Mouse (Mus musculus) CH12.LX (cell line): ENCODE measurements around the gene Cdc42. TPM values are rescaled to one million over a fixed set of nuclear protein-coding genes. Genes with fewer than 3 reads are reported as not detected.

ENCODE experiments used
- DNase-seq: peaks from one replicate; pipeline ENCODE4 v3.0.0-alpha.2; 2013; ENCODE audit errors: extremely low read depth
- H3K27ac ChIP-seq: 2 replicates; pipeline ENCODE4 v1.5.1; 2012; ENCODE audit warnings: low read depth, mild to moderate bottlenecking, control low read depth, moderate library complexity; ENCODE audit not compliant: insufficient read depth
- H3K27me3 ChIP-seq: replicated peaks from 2 replicates; pipeline ENCODE3; 2012; ENCODE audit warnings: inconsistent platforms
- H3K36me3 ChIP-seq, 2 experiments: replicated peaks in 1 of 2; 2 replicates each; pipeline versions ENCODE3 to v1.6.1; 2012; ENCODE audit warnings: inconsistent platforms in 1 of 2, low read length in 1 of 2, mild to moderate bottlenecking in 1 of 2, mixed read lengths in 1 of 2, moderate library complexity in 1 of 2; ENCODE audit not compliant: control insufficient read depth in 1 of 2, insufficient read depth in 1 of 2
- H3K4me1 ChIP-seq, 2 experiments: 2 replicates each; pipeline ENCODE4 v1.6.1; 2012; ENCODE audit warnings: inconsistent platforms in 1 of 2, moderate library complexity in 1 of 2; ENCODE audit not compliant: insufficient read depth in 2 of 2, control insufficient read depth in 1 of 2
- H3K4me2 ChIP-seq: 2 replicates; pipeline ENCODE4 v1.6.1; 2012; ENCODE audit warnings: low read depth, mild to moderate bottlenecking, control low read depth; ENCODE audit not compliant: poor library complexity, insufficient read depth, severe bottlenecking
- H3K4me3 ChIP-seq, 3 experiments: fragments of 150-350 bp in 1 of 3; sonication (generic) in 1 of 3; replicated peaks in 1 of 3; 2 replicates each; pipeline versions ENCODE3 to v1.5.1; 2011 to 2012; ENCODE audit warnings: low read depth in 2 of 3, low read length in 2 of 3, mild to moderate bottlenecking in 2 of 3, moderate library complexity in 2 of 3, control low read depth in 1 of 3, improper control_type of control experiment in 1 of 3, inconsistent platforms in 1 of 3, mixed read lengths in 1 of 3; ENCODE audit not compliant: poor library complexity in 1 of 3
- H3K79me2 ChIP-seq: replicated peaks from 2 replicates; pipeline ENCODE4 v1.6.1; 2012; ENCODE audit warnings: mild to moderate bottlenecking, moderate library complexity; ENCODE audit not compliant: control insufficient read depth, poor library complexity, insufficient read depth, severe bottlenecking; ENCODE audit errors: extremely low read depth
- H3K9ac ChIP-seq: 2 replicates; pipeline ENCODE4 v1.6.1; 2012; ENCODE audit warnings: low read depth, mild to moderate bottlenecking, control low read depth, moderate library complexity; ENCODE audit not compliant: insufficient read depth
- H3K9me3 ChIP-seq: replicated peaks from 2 replicates; pipeline ENCODE3; 2012; ENCODE audit warnings: low read length, inconsistent platforms, mixed read lengths
- CHD1 ChIP-seq: IDR thresholded peaks from 2 replicates; pipeline ENCODE4 v1.6.1; 2012; ENCODE audit warnings: low read depth, low read length, improper control_type of control experiment, inconsistent platforms
- CTCF ChIP-seq, 2 experiments: IDR thresholded peaks in 1 of 2; conservative IDR thresholded peaks in 1 of 2; 2 replicates each; pipeline ENCODE4 v1.5.1; 2011 to 2012; ENCODE audit warnings: low read depth in 2 of 2, low read length in 2 of 2, improper control_type of control experiment in 1 of 2, inconsistent platforms in 1 of 2, mild to moderate bottlenecking in 1 of 2, moderate library complexity in 1 of 2
- EP300 ChIP-seq: IDR thresholded peaks from 2 replicates; pipeline ENCODE4 v1.6.1; 2011; ENCODE audit warnings: low read length, improper control_type of control experiment
- ETS1 ChIP-seq: conservative IDR thresholded peaks from 2 replicates; pipeline ENCODE4 v1.6.1; 2012; ENCODE audit warnings: low read depth, mild to moderate bottlenecking, inconsistent platforms, low read length, improper control_type of control experiment, moderate library complexity
- GABPA ChIP-seq: IDR thresholded peaks from 2 replicates; pipeline ENCODE4 v1.6.1; 2012; ENCODE audit warnings: low read depth, low read length, improper control_type of control experiment, inconsistent platforms; ENCODE audit not compliant: insufficient replicate concordance
- IRF4 ChIP-seq: IDR thresholded peaks from 2 replicates; pipeline ENCODE4 v1.6.1; 2014; ENCODE audit warnings: low read depth, mild to moderate bottlenecking, inconsistent platforms, low read length, improper control_type of control experiment
- JUN ChIP-seq: IDR thresholded peaks from 2 replicates; pipeline ENCODE4 v1.6.1; 2011; ENCODE audit warnings: low read depth, mild to moderate bottlenecking, low read length, improper control_type of control experiment, moderate library complexity; ENCODE audit not compliant: insufficient read depth
- KAT2A ChIP-seq: IDR thresholded peaks from 2 replicates; pipeline ENCODE4 v1.6.1; 2012; ENCODE audit warnings: low read length, improper control_type of control experiment, inconsistent platforms; ENCODE audit not compliant: insufficient replicate concordance
- MAFK ChIP-seq: IDR thresholded peaks from 2 replicates; pipeline ENCODE4 v1.6.1; 2011; ENCODE audit warnings: low read length, improper control_type of control experiment; ENCODE audit not compliant: insufficient replicate concordance
- MAX ChIP-seq: IDR thresholded peaks from 2 replicates; pipeline ENCODE4 v1.6.1; 2011; ENCODE audit warnings: low read length, improper control_type of control experiment
- MEF2A ChIP-seq: IDR thresholded peaks from 2 replicates; pipeline ENCODE4 v1.6.1; 2014; ENCODE audit warnings: low read depth, mild to moderate bottlenecking, inconsistent platforms, low read length, improper control_type of control experiment, borderline replicate concordance
- NELFE ChIP-seq: IDR thresholded peaks from 2 replicates; pipeline ENCODE4 v1.6.1; 2011; ENCODE audit warnings: low read depth, low read length, improper control_type of control experiment
- NRF1 ChIP-seq: IDR thresholded peaks from 2 replicates; pipeline ENCODE4 v1.6.1; 2014; ENCODE audit warnings: low read depth, mild to moderate bottlenecking, inconsistent platforms, low read length, improper control_type of control experiment, moderate library complexity
- POLR2A ChIP-seq: IDR thresholded peaks from 2 replicates; pipeline ENCODE4 v1.6.1; 2011; ENCODE audit warnings: low read depth, mild to moderate bottlenecking, improper control_type of control experiment, low read length
- POLR2AphosphoS2 ChIP-seq: IDR thresholded peaks from 2 replicates; pipeline ENCODE4 v1.6.1; 2011; ENCODE audit warnings: low read depth, low read length, improper control_type of control experiment
- RAD21 ChIP-seq: IDR thresholded peaks from 2 replicates; pipeline ENCODE4 v1.6.1; 2011; ENCODE audit warnings: low read depth, mild to moderate bottlenecking, low read length, improper control_type of control experiment, moderate library complexity
- USF1 ChIP-seq: IDR thresholded peaks from 2 replicates; pipeline ENCODE4 v1.6.1; 2014; ENCODE audit warnings: low read depth, mild to moderate bottlenecking, inconsistent platforms, low read length, improper control_type of control experiment
- USF2 ChIP-seq: conservative IDR thresholded peaks from 2 replicates; pipeline ENCODE4 v1.6.1; 2011; ENCODE audit warnings: low read depth, low read length, improper control_type of control experiment
- ZMIZ1 ChIP-seq: IDR thresholded peaks from 2 replicates; pipeline ENCODE4 v1.6.1; 2012; ENCODE audit warnings: low read depth, mild to moderate bottlenecking, inconsistent platforms, low read length, improper control_type of control experiment
- dilution Hi-C: fragments of 300-500 bp; cut with MboI; formaldehyde crosslinking; loops from 2 replicates; pipeline ENCODE4 v1.14.3; 2020; ENCODE audit warnings: low sequenced_read_pairs; ENCODE audit not compliant: extremely low pct_unique_long_range_greater_than_20kb, extremely low pct_ligation_motif_present
- in situ Hi-C: fragments of 300-500 bp; cut with MboI; formaldehyde crosslinking; loops from 3 replicates; pipeline ENCODE4 v1.14.3; 2019; ENCODE audit warnings: low sequenced_read_pairs, low pct_ligation_motif_present, low pct_unique_long_range_greater_than_20kb, mixed read lengths
- polyA plus RNA-seq: library from polyadenylated mRNA; unstranded; fragments of >175 nt; gene quantifications from 2 replicates; pipeline ENCODE4 v1.2.1, GENCODE M21; 2012; ENCODE audit warnings: low read depth; ENCODE audit not compliant: insufficient read length
- total RNA-seq, 2 experiments: library from RNA; depleted of rRNA; stranded (reverse); fragments of 300-350 nt in 1 of 2; fragments of >200 nt in 1 of 2; gene quantifications; 2 replicates each; pipeline ENCODE4 v1.2.3; 2012 to 2014

Cdc42 gene
- total and polyA plus RNA-seq, 3 experiments, result 209 to 594 (median 378) TPM

GRCm38 (mm10) chr4:137287206-137287605 is 70.3 kb downstream of the Cdc42 start:
- TF ChIP-seq KAT2A, result no peak
- no peak for TF ChIP-seq EP300
- TF ChIP-seq MEF2A, result no peak
- no peak for TF ChIP-seq POLR2AphosphoS2
- TF ChIP-seq USF1, result no peak
- TF ChIP-seq NRF1, result no peak
- TF ChIP-seq JUN, result no peak
- no peak for TF ChIP-seq POLR2A
- no peak for TF ChIP-seq ETS1
- TF ChIP-seq RAD21, result no peak
- no peak for TF ChIP-seq ZMIZ1
- no peak for TF ChIP-seq NELFE
- TF ChIP-seq CTCF (conservative IDR thresholded peaks at IDR 0.05 in 1 of 2, IDR thresholded peaks at IDR 0.05 in 1 of 2; ENCODE audit: low read depth in 2 of 2, low read length in 2 of 2), result no peak
- TF ChIP-seq CHD1, result no peak
- TF ChIP-seq MAX, result no peak
- dilution Hi-C loops, result no loop called here
- H3K4me3 ChIP-seq, result no peak overlapping the region
- DNase-seq, result no peak
- no peaks in the 10 kb centered on the region for H3K79me2 ChIP-seq
- H3K9me3 ChIP-seq, result no peaks in the 10 kb centered on the region
- no peak overlapping the region for H3K4me2 ChIP-seq
- no peak overlapping the region for H3K9ac ChIP-seq
- H3K36me3 ChIP-seq, result no peaks in the 10 kb centered on the region
- no peaks in the 10 kb centered on the region for H3K4me1 ChIP-seq
- H3K27ac ChIP-seq, result no peak overlapping the region
- in situ Hi-C loops, result loop anchor here (5.0 to 10.0 kb wide), 2 partner anchors 205 to 392 kb away; partner anchors contain the start of genes C1qa and C1qc
- H3K27me3 ChIP-seq, result peaks cover 83% of the 10 kb centered on the region

DNA sequence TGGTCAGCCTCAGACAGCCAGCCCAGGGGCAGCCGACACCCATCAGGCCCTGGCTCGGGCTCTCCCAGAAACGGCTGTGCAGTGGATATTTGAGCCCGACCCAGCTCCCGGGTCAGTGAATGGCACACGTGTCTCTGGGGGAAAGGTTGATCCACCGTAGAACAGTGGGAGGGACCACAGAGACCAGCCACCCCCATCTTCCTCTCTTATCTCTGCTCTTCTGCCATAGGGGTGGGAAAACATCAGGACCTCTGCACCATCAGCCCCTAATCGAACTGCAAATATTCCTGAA is 70.9 kb downstream of the Cdc42 start:
- no peak overlapping the region for H3K9ac ChIP-seq
- no peak overlapping the region for H3K4me3 ChIP-seq
- H3K4me2 ChIP-seq, result no peak overlapping the region
- no peaks in the 10 kb centered on the region for H3K4me1 ChIP-seq
- no peaks in the 10 kb centered on the region for H3K36me3 ChIP-seq
- H3K27ac ChIP-seq, result no peak overlapping the region
- in situ Hi-C loops, result loop anchor here (5.0 to 10.0 kb wide), 2 partner anchors 204 to 392 kb away; partner anchors contain the start of genes C1qa and C1qc
- no peaks in the 10 kb centered on the region for H3K79me2 ChIP-seq
- dilution Hi-C loops, result no loop called here
- H3K9me3 ChIP-seq, result no peaks in the 10 kb centered on the region
- peaks cover 85% of the 10 kb centered on the region for H3K27me3 ChIP-seq
- DNase-seq, result no peak
- TF ChIP-seq GABPA, result no peak
- TF ChIP-seq IRF4, result no peak
- TF ChIP-seq MAFK, result no peak
- no peak for TF ChIP-seq USF2
- TF ChIP-seq EP300, result no peak
